Mouse (Mus musculus) neutrophil, adult 65 days (primary cell): ENCODE measurements around the gene Kir3dl2. TPM values are rescaled to one million over a fixed set of nuclear protein-coding genes. Genes with fewer than 3 reads are reported as not detected.

Source experiments
- total RNA-seq: library from RNA; stranded (reverse); gene quantifications from 2 replicates; pipeline ENCODE4 v1.2.4, GENCODE M21; 2023

Gene Kir3dl2
- total RNA-seq = not detected in 2 replicates

GRCm38 (mm10) chrX:136543956-136544355, at the start of gene Kir3dl2:
Gene Kir3dl2 (minus strand): TSS chrX:136544056.

GRCm38 (mm10) chrX:136590199-136590896, 46.5 kb upstream of the Kir3dl2 start, which contains the start of gene Tceal3:
Gene Tceal3 (plus strand): TSS chrX:136590842.

GRCm38 (mm10) chrX:136517699-136518098, 26.2 kb downstream of the Kir3dl2 start, which contains the start of gene Kir3dl1:
Gene Kir3dl1 (plus strand): TSS chrX:136517999.

Other genes with a start within 250 kb of the Kir3dl2 start
- gene Kir3dl1, start 26.1 kb downstream of the Kir3dl2 start, total RNA-seq = not detected in 2 replicates
- gene Tceal3, start 46.8 kb upstream of the Kir3dl2 start, total RNA-seq = not detected in 2 replicates
- not detected in 2 replicates for gene Tceal1, start 163.9 kb upstream of the Kir3dl2 start, total RNA-seq
- gene Morf4l2, start 199.6 kb upstream of the Kir3dl2 start, total RNA-seq = 84.9 and 125 TPM in 2 replicates
- gene Glra4, start 236.1 kb upstream of the Kir3dl2 start, total RNA-seq = not detected in 2 replicates